Mouse (Mus musculus) ES-Bruce4 (cell line): Measurements from ENCODE around the gene Ano7.

Source experiments
- CTCF ChIP-seq: IDR thresholded peaks from one replicate; pipeline ENCODE4 v1.8.1; 2011; ENCODE audit warnings: low read depth, low read length
- EP300 ChIP-seq: IDR thresholded peaks from 2 replicates; pipeline ENCODE4 v1.6.1; 2011; ENCODE audit warnings: low read depth, low read length; ENCODE audit not compliant: insufficient read depth
- POLR2A ChIP-seq: IDR thresholded peaks from one replicate; pipeline ENCODE4 v1.8.1; 2011; ENCODE audit warnings: low read length; ENCODE audit not compliant: insufficient read depth

DNA sequence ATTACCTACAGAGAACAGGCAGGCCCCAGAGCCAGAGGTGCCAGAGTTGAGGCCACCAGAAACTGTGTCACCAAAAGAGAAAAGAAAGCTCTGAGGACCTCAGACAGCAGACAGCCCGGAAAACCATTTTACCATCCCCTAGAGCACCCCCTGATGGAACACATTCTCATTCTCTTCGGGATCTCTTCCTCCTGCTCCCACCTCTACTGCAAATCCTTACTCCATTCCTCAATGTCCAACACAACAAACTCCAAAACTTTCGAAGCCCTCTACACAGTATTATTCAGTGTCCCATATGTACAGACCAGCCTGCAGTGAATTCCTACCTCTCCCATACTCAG lies 72.1 kb downstream of the Ano7 start:
- TF ChIP-seq POLR2A (no peak), EP300 (no peak), CTCF (no peak)
